Mouse (Mus musculus): Measurements from ENCODE around the gene Acad12. TPM values are rescaled to one million over a fixed set of nuclear protein-coding genes. Genes with fewer than 3 reads are reported as not detected.

Acad12 gene
- polyA plus RNA-seq, 1 experiment from 2014 or later = 2.4 TPM

DNA sequence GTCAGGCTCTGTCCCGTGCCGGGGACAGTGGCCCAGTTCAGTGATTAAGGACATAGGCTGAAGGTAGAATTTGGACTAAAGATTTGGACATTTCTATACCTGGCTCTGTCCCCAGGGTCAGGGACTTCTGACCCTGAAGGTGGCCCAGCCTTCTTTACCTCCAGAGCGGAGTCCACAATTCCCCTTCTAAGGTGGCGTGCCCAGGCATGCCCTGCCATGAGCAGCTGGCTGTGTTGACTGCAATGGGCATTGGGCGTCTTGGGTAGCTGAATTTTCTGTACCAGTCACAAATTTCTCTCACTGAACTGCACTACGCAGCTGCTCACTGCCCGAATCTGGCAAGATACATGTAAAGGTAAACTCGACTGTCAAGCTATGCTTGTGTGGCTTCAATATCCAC lies 36.8 kb downstream of the Acad12 start:
- DNase-seq (ENCODE audit: low spot score) (no peak), ATAC-seq (replicated peaks; ENCODE audit: low FRiP score, low TSS enrichment, low read depth) (no peak)
- H3K36me3 ChIP-seq (ENCODE audit: control insufficient read depth, insufficient read depth, low read length) = peaks cover 24% of the 10 kb centered on the region
- H3K27me3 ChIP-seq (replicated peaks; ENCODE audit: control insufficient read depth, insufficient read depth, low read length) = no peaks in the 10 kb centered on the region
- 92% methylated on average over 8 of the region's 8 CpGs for WGBS
- H3K4me2 ChIP-seq (ENCODE audit: low read length) = no peak overlapping the region
- no peak overlapping the region for H3K27ac ChIP-seq (ENCODE audit: low read depth)
- no peak overlapping the region for H3K9ac ChIP-seq (ENCODE audit: low read length)
- no peaks in the 10 kb centered on the region for H3K9me3 ChIP-seq (ENCODE audit: control insufficient read depth, low read length)
- H3K4me3 ChIP-seq (ENCODE audit: low read depth, low read length) = no peak overlapping the region
- peaks cover 14% of the 10 kb centered on the region for H3K4me1 ChIP-seq (replicated peaks; ENCODE audit: control insufficient read depth, insufficient read depth, low read length)

DNA sequence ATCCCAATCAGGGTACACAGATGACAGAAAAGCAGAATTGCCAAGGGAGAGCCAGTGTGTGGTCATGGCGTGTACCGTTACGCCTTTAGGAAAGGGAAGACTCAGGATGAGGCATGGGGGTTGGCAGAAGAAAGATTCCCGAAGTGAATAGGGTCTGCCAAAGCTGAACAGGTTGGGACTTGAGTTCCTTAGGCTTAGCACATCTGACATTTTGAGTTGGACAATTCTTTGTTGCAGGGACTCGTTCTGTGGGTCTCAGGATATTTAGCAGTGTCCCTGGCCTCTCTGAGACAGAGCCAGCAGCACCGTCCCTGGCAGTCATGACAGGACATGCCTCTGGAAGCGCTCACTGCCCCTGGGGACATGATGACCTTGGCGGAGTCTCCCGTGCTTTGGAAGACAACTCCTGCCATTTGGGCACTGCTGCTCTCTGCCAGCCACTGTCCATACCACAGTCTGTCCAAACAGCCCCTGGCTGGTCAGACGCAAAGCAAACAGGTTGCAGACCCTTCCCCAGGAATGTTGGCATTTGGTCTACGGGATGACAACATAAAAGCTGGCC lies 41.7 kb downstream of the Acad12 start:
- Histone ChIP-seq H3K36me3 (ENCODE audit: control insufficient read depth, insufficient read depth, low read length) (peaks cover 54% of the 10 kb centered on the region), H3K27ac (ENCODE audit: low read depth) (no peak overlapping the region), H3K4me2 (ENCODE audit: low read length) (no peak overlapping the region), H3K9ac (ENCODE audit: low read length) (no peak overlapping the region), H3K27me3 (replicated peaks; ENCODE audit: control insufficient read depth, insufficient read depth, low read length) (no peaks in the 10 kb centered on the region), H3K9me3 (ENCODE audit: control insufficient read depth, low read length) (no peaks in the 10 kb centered on the region), H3K4me1 (replicated peaks; ENCODE audit: control insufficient read depth, insufficient read depth, low read length) (no peaks in the 10 kb centered on the region), H3K4me3 (ENCODE audit: low read depth, low read length) (no peak overlapping the region)
- DNase-seq (ENCODE audit: low spot score) (no peak), ATAC-seq (replicated peaks; ENCODE audit: low FRiP score, low TSS enrichment, low read depth) (no peak)
- WGBS = 90% methylated on average over 11 of the region's 11 CpGs

DNA sequence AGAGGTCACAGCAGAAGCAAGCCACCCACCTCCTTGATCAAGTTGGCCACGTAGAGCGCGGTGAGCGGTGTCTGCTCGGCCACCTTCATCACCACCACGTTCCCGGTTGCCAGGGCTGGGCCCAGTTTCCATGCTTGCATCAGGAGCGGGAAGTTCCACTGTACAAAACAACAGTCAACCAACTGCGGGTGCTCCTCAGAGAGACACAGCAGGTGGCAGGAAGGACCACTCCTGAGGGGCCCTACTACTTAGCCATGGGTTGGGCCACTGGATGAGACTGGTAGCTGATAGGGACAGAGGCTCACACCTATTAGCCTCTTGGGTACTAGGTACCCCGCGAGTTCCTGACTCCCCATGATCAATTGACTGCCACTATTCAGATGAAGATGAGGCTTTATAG lies 42.9 kb downstream of the Acad12 start:
- no peaks in the 10 kb centered on the region for H3K4me1 ChIP-seq (replicated peaks; ENCODE audit: control insufficient read depth, insufficient read depth, low read length)
- H3K4me3 ChIP-seq (ENCODE audit: low read depth, low read length) = no peak overlapping the region
- H3K9me3 ChIP-seq (ENCODE audit: control insufficient read depth, low read length) = no peaks in the 10 kb centered on the region
- H3K4me2 ChIP-seq (ENCODE audit: low read length) = no peak overlapping the region
- no peak overlapping the region for H3K9ac ChIP-seq (ENCODE audit: low read length)
- no peak overlapping the region for H3K27ac ChIP-seq (ENCODE audit: low read depth)
- WGBS = 96% methylated on average over 11 of the region's 11 CpGs
- ATAC-seq (replicated peaks; ENCODE audit: low FRiP score, low TSS enrichment, low read depth) (no peak), DNase-seq (ENCODE audit: low spot score) (no peak)
- H3K36me3 ChIP-seq (ENCODE audit: control insufficient read depth, insufficient read depth, low read length) = peaks cover 60% of the 10 kb centered on the region
- H3K27me3 ChIP-seq (replicated peaks; ENCODE audit: control insufficient read depth, insufficient read depth, low read length) = no peaks in the 10 kb centered on the region

DNA sequence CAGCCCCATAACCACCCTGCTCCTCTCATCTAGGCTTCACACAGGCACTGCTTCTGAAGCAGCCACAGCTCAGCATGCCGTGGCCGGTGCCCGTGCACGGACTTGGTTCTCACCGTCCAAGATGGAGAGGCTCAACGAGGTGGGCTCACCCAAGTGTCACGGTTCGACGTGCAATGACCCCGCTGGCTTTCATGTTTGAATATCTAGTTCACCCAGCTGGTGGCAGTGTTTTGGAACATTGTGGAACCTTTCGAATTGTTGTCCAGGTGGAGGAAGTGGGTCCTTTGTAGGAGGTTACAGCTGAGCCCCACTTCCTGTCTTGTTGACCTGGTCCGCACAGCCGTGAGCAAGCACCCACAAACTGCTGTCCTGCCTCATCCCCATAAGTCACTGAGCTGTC lies 44.6 kb downstream of the Acad12 start:
- WGBS = 89% methylated on average over 13 of the region's 13 CpGs
- H3K9me3 ChIP-seq (ENCODE audit: control insufficient read depth, low read length) = no peaks in the 10 kb centered on the region
- H3K27ac ChIP-seq (ENCODE audit: low read depth) = no peak overlapping the region
- no peaks in the 10 kb centered on the region for H3K4me1 ChIP-seq (replicated peaks; ENCODE audit: control insufficient read depth, insufficient read depth, low read length)
- H3K27me3 ChIP-seq (replicated peaks; ENCODE audit: control insufficient read depth, insufficient read depth, low read length) = no peaks in the 10 kb centered on the region
- DNase-seq (ENCODE audit: low spot score) (no peak), ATAC-seq (replicated peaks; ENCODE audit: low FRiP score, low TSS enrichment, low read depth) (no peak)
- no peak overlapping the region for H3K4me2 ChIP-seq (ENCODE audit: low read length)
- H3K9ac ChIP-seq (ENCODE audit: low read length) = no peak overlapping the region
- peaks cover 56% of the 10 kb centered on the region for H3K36me3 ChIP-seq (ENCODE audit: control insufficient read depth, insufficient read depth, low read length)
- H3K4me3 ChIP-seq (ENCODE audit: low read depth, low read length) = no peak overlapping the region

DNA sequence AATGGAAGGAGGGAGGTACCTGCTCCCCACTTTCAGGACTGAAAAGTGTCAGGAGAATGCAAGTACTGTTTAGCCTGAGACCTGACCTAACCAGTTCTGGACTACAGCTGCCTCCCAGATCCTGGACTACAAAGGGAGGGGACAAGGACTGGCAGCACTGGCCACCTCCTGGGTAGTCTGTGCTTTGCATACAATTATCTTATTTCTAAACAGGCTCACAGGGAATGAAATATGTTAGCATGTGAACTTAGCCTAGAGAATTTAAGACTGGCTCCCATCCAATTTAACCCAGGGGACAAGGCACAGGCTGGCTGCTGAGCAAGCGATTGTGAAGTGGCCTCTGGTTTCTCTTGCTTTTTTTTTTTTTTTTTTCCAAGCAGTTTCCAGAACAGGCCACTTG lies 48.0 kb downstream of the Acad12 start:
- Histone ChIP-seq H3K9me3 (ENCODE audit: control insufficient read depth, low read length) (no peaks in the 10 kb centered on the region), H3K4me1 (replicated peaks; ENCODE audit: control insufficient read depth, insufficient read depth, low read length) (no peaks in the 10 kb centered on the region), H3K27me3 (replicated peaks; ENCODE audit: control insufficient read depth, insufficient read depth, low read length) (no peaks in the 10 kb centered on the region), H3K36me3 (ENCODE audit: control insufficient read depth, insufficient read depth, low read length) (peaks cover 52% of the 10 kb centered on the region), H3K9ac (ENCODE audit: low read length) (no peak overlapping the region), H3K4me3 (ENCODE audit: low read depth, low read length) (no peak overlapping the region), H3K4me2 (ENCODE audit: low read length) (no peak overlapping the region), H3K27ac (ENCODE audit: low read depth) (no peak overlapping the region)
- WGBS = 47% methylated on average over 1 of the region's 1 CpGs
- no peak for ATAC-seq (replicated peaks; ENCODE audit: low FRiP score, low TSS enrichment, low read depth)
- DNase-seq (ENCODE audit: low spot score) = no peak

DNA sequence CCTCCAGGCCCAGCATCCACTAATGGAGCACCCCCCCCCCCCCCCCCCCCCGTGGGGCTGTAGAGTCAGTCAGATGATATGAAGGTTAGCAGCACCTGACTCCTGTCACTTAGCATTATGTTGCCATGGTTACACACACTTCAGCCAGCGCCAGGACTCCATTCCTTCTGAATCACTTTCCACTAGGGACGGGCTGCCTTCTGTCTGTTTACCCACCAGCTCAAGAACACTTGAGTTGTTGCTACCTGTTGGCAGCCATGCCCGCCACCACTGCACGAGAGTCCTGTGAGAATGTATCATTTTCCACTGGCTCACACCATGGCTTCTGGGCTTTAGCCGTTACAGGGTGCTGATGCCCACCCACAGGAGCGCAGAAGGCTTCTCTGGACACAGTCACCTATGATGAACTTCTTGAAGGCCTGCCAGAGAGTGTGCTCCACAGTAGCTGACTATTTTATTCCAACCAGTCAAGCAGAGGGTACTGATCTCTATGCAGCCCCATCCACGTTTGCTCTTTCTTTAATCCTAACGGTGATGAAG lies 48.8 kb downstream of the Acad12 start:
- Histone ChIP-seq H3K27me3 (replicated peaks; ENCODE audit: control insufficient read depth, insufficient read depth, low read length) (no peaks in the 10 kb centered on the region), H3K4me3 (ENCODE audit: low read depth, low read length) (no peak overlapping the region), H3K9ac (ENCODE audit: low read length) (no peak overlapping the region), H3K36me3 (ENCODE audit: control insufficient read depth, insufficient read depth, low read length) (peaks cover 47% of the 10 kb centered on the region), H3K4me2 (ENCODE audit: low read length) (no peak overlapping the region), H3K4me1 (replicated peaks; ENCODE audit: control insufficient read depth, insufficient read depth, low read length) (no peaks in the 10 kb centered on the region), H3K27ac (ENCODE audit: low read depth) (no peak overlapping the region), H3K9me3 (ENCODE audit: control insufficient read depth, low read length) (no peaks in the 10 kb centered on the region)
- DNase-seq (ENCODE audit: low spot score) (no peak), ATAC-seq (replicated peaks; ENCODE audit: low FRiP score, low TSS enrichment, low read depth) (no peak)
- WGBS = 67% methylated on average over 9 of the region's 9 CpGs

DNA sequence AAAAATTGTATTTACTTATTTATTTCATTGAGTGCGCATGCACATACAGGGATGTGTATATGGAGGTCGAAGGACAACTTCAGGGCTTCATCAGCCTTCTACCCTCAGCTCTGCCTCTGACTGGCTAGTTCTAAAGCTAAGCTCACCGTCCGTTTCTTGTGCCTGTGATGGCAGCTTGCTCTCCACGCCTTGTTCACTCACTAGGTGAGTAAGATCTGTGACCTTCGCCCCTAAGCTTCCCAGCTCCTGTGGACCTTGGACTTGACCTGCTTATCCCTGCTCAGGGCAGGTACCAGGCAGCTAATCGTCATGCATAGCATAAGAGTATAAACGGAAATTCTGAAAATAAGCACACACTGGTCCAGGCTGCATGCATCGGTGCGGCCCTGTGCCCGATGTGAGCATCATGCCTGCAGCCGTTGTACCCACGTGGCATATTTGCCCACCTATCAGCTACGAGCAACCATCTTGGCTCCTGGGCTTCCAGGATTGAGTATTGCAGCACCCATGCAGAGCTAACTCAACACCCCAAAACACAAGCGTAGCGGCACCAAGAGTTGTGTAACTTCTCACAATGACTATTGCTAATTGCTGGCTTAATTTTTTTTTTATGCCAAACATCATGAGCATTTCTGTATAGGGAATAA lies 52.6 kb downstream of the Acad12 start:
- DNase-seq (ENCODE audit: low spot score) = no peak
- H3K9ac ChIP-seq (ENCODE audit: low read length) = no peak overlapping the region
- peaks cover 25% of the 10 kb centered on the region for H3K36me3 ChIP-seq (ENCODE audit: control insufficient read depth, insufficient read depth, low read length)
- no peak overlapping the region for H3K4me3 ChIP-seq (ENCODE audit: low read depth, low read length)
- H3K27me3 ChIP-seq (replicated peaks; ENCODE audit: control insufficient read depth, insufficient read depth, low read length) = no peaks in the 10 kb centered on the region
- no peaks in the 10 kb centered on the region for H3K4me1 ChIP-seq (replicated peaks; ENCODE audit: control insufficient read depth, insufficient read depth, low read length)
- H3K4me2 ChIP-seq (ENCODE audit: low read length) = no peak overlapping the region
- 0 out of 2 replicates have a peak, but pooled peaks have one; percentile 19 for ATAC-seq (replicated peaks; ENCODE audit: low FRiP score, low TSS enrichment, low read depth)
- H3K27ac ChIP-seq (ENCODE audit: low read depth) = no peak overlapping the region
- H3K9me3 ChIP-seq (ENCODE audit: control insufficient read depth, low read length) = no peaks in the 10 kb centered on the region
- WGBS = 78% methylated on average over 16 of the region's 16 CpGs

DNA sequence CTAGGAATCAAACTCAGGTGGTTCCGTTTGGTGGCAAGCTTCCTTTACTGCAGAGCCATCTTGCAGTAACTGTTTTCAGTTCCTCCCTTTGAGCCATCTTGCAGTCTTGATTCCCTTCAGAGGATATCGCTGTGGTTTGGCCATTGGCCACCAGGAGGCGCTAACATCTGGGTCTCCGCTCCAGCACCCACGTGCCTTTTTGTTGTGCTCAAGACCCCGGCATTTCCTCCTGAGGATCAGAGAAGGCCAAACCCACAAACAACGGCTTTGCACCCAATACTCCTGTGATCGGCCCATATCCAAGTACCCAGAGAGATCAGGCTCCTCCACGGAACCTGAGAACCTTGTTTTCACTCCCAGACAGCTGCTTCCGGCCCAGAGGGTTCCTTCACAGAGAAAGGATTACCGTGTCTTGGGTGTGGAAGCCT lies 54.3 kb downstream of the Acad12 start:
- H3K9ac ChIP-seq (ENCODE audit: low read length) = no peak overlapping the region
- ATAC-seq (replicated peaks; ENCODE audit: low FRiP score, low TSS enrichment, low read depth) (no peak; the same call in 1 of the 2 replicates), DNase-seq (ENCODE audit: low spot score) (peak; percentile 93)
- no peak overlapping the region for H3K4me3 ChIP-seq (ENCODE audit: low read depth, low read length)
- 0 out of 2 replicates have a peak, but pooled peaks cover 12% of the 10 kb centered on the region for H3K36me3 ChIP-seq (ENCODE audit: control insufficient read depth, insufficient read depth, low read length)
- no peaks in the 10 kb centered on the region for H3K4me1 ChIP-seq (replicated peaks; ENCODE audit: control insufficient read depth, insufficient read depth, low read length)
- no peak overlapping the region for H3K27ac ChIP-seq (ENCODE audit: low read depth)
- H3K27me3 ChIP-seq (replicated peaks; ENCODE audit: control insufficient read depth, insufficient read depth, low read length) = no peaks in the 10 kb centered on the region
- H3K9me3 ChIP-seq (ENCODE audit: control insufficient read depth, low read length) = no peaks in the 10 kb centered on the region
- peak overlapping the region; percentile 29; the same call in 1 of the 2 replicates for H3K4me2 ChIP-seq (ENCODE audit: low read length)
- WGBS = 13% methylated on average over 11 of the region's 11 CpGs

DNA sequence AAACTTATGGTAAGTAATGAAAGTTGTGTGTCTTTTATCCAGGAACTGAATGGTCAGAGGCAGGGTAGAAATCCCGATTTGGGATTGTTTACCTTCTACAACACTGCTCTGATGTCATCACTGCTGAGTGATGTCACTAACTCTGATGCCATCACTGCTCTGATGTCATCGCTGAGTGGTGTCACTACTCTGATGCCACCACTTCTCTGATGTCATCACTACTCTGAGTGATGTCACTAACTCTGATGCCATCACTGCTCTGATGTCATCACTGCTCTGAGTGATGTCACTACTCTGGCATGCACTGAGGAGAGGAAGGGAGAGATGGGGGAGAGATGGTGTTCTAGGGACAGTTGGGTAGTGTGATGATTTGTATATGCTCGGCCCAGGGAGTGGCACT lies 56.3 kb downstream of the Acad12 start:
- WGBS = 81% methylated on average over 3 of the region's 3 CpGs
- H3K9me3 ChIP-seq (ENCODE audit: control insufficient read depth, low read length) = no peaks in the 10 kb centered on the region
- no peaks in the 10 kb centered on the region for H3K36me3 ChIP-seq (ENCODE audit: control insufficient read depth, insufficient read depth, low read length)
- no peak overlapping the region for H3K4me3 ChIP-seq (ENCODE audit: low read depth, low read length)
- DNase-seq (ENCODE audit: low spot score) = no peak
- ATAC-seq (replicated peaks; ENCODE audit: low FRiP score, low TSS enrichment, low read depth) = no peak
- no peak overlapping the region for H3K27ac ChIP-seq (ENCODE audit: low read depth)
- H3K27me3 ChIP-seq (replicated peaks; ENCODE audit: control insufficient read depth, insufficient read depth, low read length) = no peaks in the 10 kb centered on the region
- no peak overlapping the region for H3K9ac ChIP-seq (ENCODE audit: low read length)
- no peaks in the 10 kb centered on the region for H3K4me1 ChIP-seq (replicated peaks; ENCODE audit: control insufficient read depth, insufficient read depth, low read length)
- no peak overlapping the region for H3K4me2 ChIP-seq (ENCODE audit: low read length)
